Mouse (Mus musculus) spleen, embryonic (tissue): ENCODE measurements at regions not wholly inside any gene's neighbourhood (a gene's known extent, or its start where the extent isn't known, plus 50 kb on each side); places are given as distances from the start of the nearest gene placed in this dataset.

Experiments used
- CTCF ChIA-PET: fragments of 350-600 bp; sonication (Branson Sonifier 250); formaldehyde crosslinking; loops from one replicate; lab custom pipeline; 2022; lab: Charles Lee

- CTCF ChIA-PET, result no interaction called here
These were observed 53.2 kb upstream of the Pabpc6 start for GRCm38 (mm10) chr17:9722709-9723108.
